Mouse (Mus musculus): ENCODE results near the gene Pnpla1.

DNA sequence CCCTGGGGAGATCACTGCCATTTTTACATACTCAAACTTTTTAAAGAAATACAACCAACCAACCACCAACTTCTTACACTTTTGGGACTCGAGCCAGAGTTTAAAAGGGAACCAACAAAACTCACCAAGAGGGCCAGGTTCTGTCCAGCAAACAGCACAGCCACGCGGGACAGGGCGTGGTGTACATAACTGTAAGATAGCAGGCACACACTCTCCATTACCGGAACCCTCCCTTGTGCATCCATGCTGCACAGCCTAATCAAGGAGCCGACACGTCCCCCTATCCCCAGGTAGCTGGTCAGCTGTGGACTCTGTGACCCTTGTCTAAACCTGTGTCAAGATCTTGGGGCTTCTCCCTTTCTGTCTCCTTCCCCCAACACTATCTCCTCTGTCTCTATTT lies 20.4 kb upstream of the Pnpla1 start:
- TF ChIP-seq CTCF (IDR thresholded peaks at IDR 0.05; ENCODE audit: extremely low read depth, insufficient read depth, insufficient read length, insufficient replicate concordance) (no peak), POLR2A (IDR thresholded peaks at IDR 0.05; ENCODE audit: low read depth, low read length) (no peak)
